Mouse (Mus musculus) bone marrow, adult 2 months (tissue): ENCODE measurements around the gene Rin1. TPM values are rescaled to one million over a fixed set of nuclear protein-coding genes. Genes with fewer than 3 reads are reported as not detected.
A peak's percentile ranks its signal among the peaks of the same experiment; 100 is the strongest.

Experiments
- H3K27ac ChIP-seq: fragments of 200-500 bp; 2 replicates; pipeline ENCODE4 v1.5.1; 2012; ENCODE audit warnings: low read depth, mild to moderate bottlenecking, control low read depth, inconsistent platforms, low read length; ENCODE audit not compliant: control insufficient read depth, poor library complexity, insufficient read depth
- H3K4me1 ChIP-seq: fragments of 200-500 bp; 2 replicates; pipeline ENCODE4 v1.6.1; 2011; ENCODE audit warnings: low read length; ENCODE audit not compliant: control insufficient read depth, insufficient read depth
- H3K4me3 ChIP-seq: fragments of 200-500 bp; replicated peaks from 2 replicates; pipeline ENCODE3; 2011; ENCODE audit warnings: mild to moderate bottlenecking, low read depth, low read length, control low read depth; ENCODE audit not compliant: control insufficient read depth
- CTCF ChIP-seq: fragments of 200-500 bp; IDR thresholded peaks from 2 replicates; pipeline ENCODE4 v1.5.1; 2011; ENCODE audit warnings: low read length, control low read depth; ENCODE audit not compliant: control insufficient read depth, insufficient read depth
- POLR2A ChIP-seq: fragments of 200-500 bp; IDR thresholded peaks from 2 replicates; pipeline ENCODE4 v1.6.1; 2011; ENCODE audit warnings: low read depth, mild to moderate bottlenecking, control low read depth, low read length, borderline replicate concordance; ENCODE audit not compliant: control insufficient read depth
- WGBS: fragments of 180-500 bp; shearing (Covaris S2); methylation state at CpG from one replicate; pipeline ENCODE4 v1.1.7; 2018; 5-methylcytosine and 5-hydroxymethylcytosine counted together
- polyA plus RNA-seq: library from polyadenylated mRNA; stranded (reverse); fragments of >200 nt; gene quantifications from 2 replicates; pipeline ENCODE4 v1.2.4, GENCODE M21; 2011; ENCODE audit warnings: low replicate concordance; ENCODE audit not compliant: missing spikeins, insufficient read depth, insufficient read length

Gene Rin1
- polyA plus RNA-seq, 1 experiment = 3.6 TPM

- H3K27ac ChIP-seq = no peak overlapping the region
- 49% methylated on average over 10 of the region's 10 CpGs for WGBS
Observed at GRCm38 (mm10) chr19:5058801-5059771, 8.8 kb downstream of the Rin1 start.

GRCm38 (mm10) chr19:5060365-5061330 is 10.4 kb downstream of the Rin1 start:
- H3K4me1 ChIP-seq = no peaks in the 10 kb centered on the region
- TF ChIP-seq CTCF (no peak), POLR2A (no peak)
- H3K27ac ChIP-seq = no peak overlapping the region
- H3K4me3 ChIP-seq = no peak overlapping the region
- WGBS = 67% methylated on average over 5 of the region's 5 CpGs

More at GRCm38 (mm10) chr19:5058801-5059771, 8.8 kb downstream of the Rin1 start:
- no peak for TF ChIP-seq CTCF
- no peak for TF ChIP-seq POLR2A
- no peak overlapping the region for H3K4me3 ChIP-seq
- no peaks in the 10 kb centered on the region for H3K4me1 ChIP-seq

GRCm38 (mm10) chr19:5062041-5062440 is 11.8 kb downstream of the Rin1 start:
- no peaks in the 10 kb centered on the region for H3K4me1 ChIP-seq
- H3K4me3 ChIP-seq = no peak overlapping the region
- no peak overlapping the region for H3K27ac ChIP-seq
- 74% methylated on average over 5 of the region's 5 CpGs for WGBS
- no peak for TF ChIP-seq POLR2A

GRCm38 (mm10) chr19:5062446-5062845 is 12.2 kb downstream of the Rin1 start:
- 88% methylated on average over 6 of the region's 6 CpGs for WGBS
- Histone ChIP-seq H3K27ac (no peak overlapping the region), H3K4me1 (no peaks in the 10 kb centered on the region), H3K4me3 (no peak overlapping the region)
- TF ChIP-seq CTCF = no peak
- TF ChIP-seq POLR2A = no peak

GRCm38 (mm10) chr19:5065104-5065503 is 14.8 kb downstream of the Rin1 start:
- Histone ChIP-seq H3K27ac (no peak overlapping the region), H3K4me1 (peaks cover 1% of the 10 kb centered on the region; the same call in 1 of the 2 replicates), H3K4me3 (no peak overlapping the region)
- TF ChIP-seq CTCF (no peak), POLR2A (no peak)
- 68% methylated on average over 7 of the region's 7 CpGs for WGBS

DNA sequence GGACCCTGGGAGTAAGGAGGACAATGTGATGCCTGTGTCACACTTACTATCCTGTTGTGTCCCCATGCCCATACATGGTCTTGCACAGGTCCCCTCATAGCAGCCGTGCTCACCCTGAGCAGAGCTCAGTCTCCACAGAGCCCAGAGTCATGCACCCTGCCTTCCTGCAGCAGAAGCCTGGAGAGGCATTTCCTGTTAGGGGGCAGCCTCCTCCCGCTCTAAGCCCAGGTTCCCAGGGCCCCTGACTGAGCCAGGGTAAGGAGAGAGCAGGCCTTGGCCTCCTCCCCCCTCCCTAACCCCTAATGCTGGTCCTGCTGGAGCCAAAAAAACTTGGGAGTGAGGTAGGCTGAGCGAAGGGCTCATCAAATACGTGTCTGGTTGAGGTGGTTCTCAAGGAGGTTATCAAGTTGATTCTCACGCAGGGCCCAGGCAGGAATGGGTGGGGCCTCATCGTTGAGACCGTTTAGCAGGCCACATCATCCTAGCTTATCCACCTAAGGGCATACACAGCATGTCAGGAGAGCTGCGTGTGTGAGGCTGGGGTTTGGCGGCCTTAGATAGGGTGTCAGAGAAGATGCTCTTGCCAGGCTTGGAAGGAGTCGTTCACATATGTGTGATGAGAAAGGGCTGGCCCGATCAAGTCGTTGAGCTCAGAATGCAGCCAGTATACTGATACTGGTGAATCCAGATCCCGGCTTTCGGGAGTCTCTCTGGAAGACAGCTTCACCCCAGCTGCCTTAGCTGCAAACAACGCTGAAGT is 16.9 kb downstream of the Rin1 start:
- H3K4me1 ChIP-seq = peaks cover 1% of the 10 kb centered on the region; the same call in 1 of the 2 replicates
- H3K27ac ChIP-seq = no peak overlapping the region
- no peak for TF ChIP-seq CTCF
- TF ChIP-seq POLR2A = no peak
- H3K4me3 ChIP-seq = no peak overlapping the region
- WGBS = 8% methylated on average over 15 of the region's 15 CpGs

GRCm38 (mm10) chr19:5067867-5068569 is 17.7 kb downstream of the Rin1 start, which contains the start of gene Cd248:
TSS of gene Cd248 (plus strand) at chr19:5068078.
- H3K4me1 ChIP-seq = peaks cover 3% of the 10 kb centered on the region
- TF ChIP-seq CTCF = no peak
- TF ChIP-seq POLR2A = no peak
- peak within 1 kb of the TSS; percentile 28; the same call in 1 of the 2 replicates for H3K27ac ChIP-seq
- H3K4me3 ChIP-seq = no peak within 1 kb of the TSS
- WGBS = 6% methylated on average over 56 of the region's 56 CpGs
